Mouse (Mus musculus): Measurements from ENCODE around the gene Il17rb.
A peak's percentile ranks its signal among the peaks of the same experiment; 100 is the strongest.

Gene Il17rb

DNA sequence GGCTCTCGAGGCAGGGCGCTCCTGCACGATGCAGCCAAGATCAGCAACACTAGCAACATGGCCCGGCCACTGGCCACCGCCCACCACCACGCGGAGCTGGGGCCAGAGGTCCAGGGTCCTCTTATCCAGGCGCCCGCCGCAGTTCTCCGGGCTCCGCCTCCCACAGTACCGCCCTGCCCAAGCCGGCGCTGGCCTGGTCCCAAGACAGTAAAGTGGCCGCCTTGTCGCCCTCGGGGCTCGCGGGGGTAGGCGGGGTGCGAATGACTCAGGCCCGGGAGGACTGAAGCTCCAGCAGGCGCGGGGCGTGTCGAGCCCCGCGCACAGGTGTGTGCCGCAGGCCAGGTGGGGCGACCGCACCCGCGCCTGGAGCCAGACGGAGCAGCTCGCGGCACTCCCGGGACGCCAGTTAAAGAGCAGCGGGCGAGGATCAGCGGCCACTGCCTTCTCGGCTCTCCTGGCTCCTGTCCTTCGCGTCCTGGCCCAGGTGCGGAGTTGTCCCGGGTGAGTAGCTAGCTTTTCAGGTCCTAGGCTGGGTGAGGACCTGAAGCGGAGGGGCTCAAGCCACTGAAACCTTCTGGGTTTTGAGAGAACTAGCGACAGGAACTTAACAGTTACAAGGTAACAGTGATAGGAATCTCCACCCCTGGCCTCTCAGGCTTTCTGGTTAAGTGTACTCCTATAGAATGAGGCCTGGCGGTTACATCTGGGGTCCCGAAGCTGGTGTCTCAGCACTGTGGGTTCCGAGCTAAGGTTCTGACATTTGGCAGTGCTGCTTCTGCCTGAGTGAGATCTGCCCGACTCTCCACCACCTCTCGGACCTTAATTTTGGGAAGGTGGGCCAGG lies at the start of gene Il17rb, which contains the start of gene Chdh:
Il17rb (minus strand) TSS at position 164 of the 843 bp plus-strand sequence.
Chdh (plus strand) TSS at position 291 of the 843 bp plus-strand sequence.
- peak; percentile 90 for DNase-seq

DNA sequence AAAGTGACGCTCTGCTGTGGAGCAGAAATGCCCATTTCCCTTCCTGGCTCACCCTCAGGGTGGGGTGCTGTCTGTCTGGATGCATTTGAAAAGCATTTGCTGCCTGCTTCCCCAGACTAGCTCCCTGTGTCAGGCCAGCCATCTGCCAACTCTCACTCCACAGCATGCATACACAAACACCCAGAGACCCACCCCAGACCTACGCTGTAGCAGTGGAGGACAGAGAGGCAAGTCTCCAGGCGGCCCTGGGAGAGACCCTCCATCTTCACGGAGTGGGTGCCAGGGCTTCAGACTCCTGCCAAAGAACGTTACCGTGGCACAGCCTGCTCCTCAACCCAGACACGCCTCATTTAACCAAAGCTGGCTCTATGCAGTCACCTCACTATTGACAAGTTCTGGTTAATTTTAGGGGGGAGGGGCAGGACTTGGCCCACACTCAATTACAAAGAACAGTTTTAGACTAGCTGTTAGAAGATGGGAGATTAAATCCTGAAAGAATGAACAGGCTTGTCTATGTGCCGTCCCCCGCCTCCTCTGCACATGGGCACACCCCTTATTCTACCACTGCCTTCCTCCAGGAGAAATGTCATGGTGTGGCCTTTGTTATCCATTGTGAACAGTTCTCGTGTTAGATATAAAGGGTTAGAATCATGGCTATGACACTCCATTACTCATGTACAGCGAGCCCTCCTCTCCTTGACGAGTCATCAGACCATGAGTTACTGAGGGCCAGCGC lies 47.5 kb upstream of the Il17rb start:
- no peak for DNase-seq

DNA sequence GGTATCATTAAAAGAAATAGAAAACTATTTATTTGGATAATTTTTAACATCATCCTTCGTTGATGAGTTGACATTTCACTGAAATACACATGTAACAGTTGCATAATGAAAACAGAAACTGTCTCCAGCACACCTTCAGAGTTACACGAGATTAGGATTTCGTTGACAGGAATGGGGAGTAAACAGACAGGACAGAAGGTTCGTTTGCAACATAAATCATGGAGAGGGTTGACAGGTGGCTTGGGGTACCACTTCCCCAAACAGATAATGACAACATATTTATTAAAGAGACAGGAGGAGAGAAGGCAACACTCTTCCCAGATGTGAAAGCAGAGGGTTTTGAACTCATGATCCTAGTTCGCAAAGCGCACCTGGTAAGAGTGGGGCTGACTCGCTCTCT lies 46.2 kb upstream of the Il17rb start:
- DNase-seq = no peak

DNA sequence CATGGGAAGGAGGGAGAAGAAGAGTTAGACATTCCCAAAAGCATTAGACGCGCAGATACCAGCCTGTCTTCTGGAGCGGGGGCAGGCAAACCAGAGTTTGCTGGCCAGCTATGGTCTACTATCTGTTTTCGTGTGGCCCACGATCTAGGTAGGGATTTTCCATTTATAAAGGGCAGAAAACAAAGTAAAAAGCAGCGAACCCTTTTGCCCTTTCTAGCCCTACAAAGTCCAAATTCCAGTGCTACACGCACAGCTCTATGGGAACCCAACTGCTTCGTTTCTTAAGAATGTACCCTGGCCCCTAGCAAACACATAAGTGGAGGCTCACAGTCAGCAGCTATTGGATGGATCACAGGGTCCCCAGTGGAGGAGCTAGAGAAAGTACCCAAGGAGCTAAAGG lies 41.6 kb upstream of the Il17rb start:
- no peak for DNase-seq

DNA sequence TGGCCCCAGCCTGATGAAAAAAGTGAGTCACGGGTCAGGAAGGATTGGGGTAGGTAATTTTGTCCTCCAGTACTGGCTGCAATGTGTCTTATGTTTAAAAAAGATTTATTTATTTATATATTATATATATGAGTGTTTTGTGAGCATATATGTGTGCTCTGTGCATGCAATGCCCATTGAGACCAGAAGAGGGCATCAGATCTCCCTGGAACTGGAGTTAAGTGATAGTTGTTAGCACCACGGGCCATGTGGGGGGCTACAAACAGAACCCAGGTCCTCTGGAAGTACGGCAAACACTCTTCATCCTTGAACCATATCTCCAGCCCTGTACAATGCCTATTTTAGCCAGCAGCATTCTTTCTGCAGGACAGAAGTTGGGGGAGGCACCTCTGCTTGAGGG lies 39.4 kb upstream of the Il17rb start:
- DNase-seq = no peak

DNA sequence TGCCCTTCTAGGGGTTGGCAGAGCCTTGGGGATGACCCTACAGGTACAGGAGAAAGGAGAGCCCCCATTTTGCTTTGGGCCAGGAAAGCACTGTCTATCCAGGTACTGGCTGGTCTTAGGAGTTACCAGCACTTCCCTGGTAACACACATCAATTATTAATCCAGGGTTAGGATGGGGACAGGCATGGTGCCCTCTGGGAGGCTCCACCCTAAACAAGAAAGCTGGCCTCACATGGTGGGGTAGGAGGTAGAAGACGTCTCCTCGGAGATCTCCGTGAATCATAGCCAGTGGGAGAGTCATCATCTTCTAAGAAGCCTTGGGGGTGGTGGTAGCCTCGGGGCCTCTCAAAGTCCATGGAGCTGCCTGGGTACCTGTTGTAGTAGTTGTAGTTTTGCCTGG lies 38.3 kb upstream of the Il17rb start:
- peak; percentile 48 for DNase-seq

DNA sequence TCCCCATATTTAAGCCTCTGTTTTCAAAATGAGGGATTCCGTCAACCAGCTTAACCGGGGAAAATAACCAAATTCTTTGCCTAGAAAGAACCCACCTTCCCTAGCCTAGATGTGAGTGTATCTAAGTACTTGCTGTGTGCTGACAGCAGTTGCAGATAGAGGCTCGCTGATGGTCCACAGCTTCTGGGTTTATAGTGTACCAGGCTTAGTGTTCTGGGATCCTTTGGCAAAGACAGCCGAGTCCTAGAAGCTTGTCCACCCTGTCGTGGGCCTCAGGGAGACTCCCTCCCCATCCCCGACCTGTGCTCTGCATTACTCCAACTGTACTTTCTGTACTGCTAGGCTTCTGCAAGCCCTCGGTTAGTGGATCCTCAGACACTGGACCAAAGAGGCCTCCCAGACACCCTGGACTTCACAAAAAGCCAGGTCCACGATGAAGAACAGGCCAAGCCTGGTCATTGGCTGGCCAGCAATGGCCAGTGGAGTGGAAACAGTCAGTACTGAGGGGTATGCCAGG lies 37.1 kb upstream of the Il17rb start:
- DNase-seq = no peak

DNA sequence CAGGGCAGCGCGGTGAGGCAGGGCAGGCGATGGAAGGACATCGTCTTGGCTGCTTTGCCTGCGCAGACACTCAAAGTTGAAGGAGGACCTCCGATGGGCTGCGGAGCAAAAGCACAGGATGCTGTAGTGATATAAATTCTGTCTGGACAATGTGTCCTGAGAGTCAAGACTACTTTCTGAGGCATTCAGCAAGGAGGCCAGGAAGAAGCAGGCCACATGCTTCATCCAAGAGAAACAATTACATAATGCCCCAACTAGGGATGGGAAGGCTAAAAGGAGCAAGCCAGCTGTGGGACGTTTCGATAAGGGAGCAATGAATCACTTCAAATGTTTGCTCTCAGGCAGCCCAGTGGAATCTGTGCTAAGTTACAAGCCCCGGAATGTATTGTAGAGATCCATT lies 36.5 kb upstream of the Il17rb start:
- no peak for DNase-seq

DNA sequence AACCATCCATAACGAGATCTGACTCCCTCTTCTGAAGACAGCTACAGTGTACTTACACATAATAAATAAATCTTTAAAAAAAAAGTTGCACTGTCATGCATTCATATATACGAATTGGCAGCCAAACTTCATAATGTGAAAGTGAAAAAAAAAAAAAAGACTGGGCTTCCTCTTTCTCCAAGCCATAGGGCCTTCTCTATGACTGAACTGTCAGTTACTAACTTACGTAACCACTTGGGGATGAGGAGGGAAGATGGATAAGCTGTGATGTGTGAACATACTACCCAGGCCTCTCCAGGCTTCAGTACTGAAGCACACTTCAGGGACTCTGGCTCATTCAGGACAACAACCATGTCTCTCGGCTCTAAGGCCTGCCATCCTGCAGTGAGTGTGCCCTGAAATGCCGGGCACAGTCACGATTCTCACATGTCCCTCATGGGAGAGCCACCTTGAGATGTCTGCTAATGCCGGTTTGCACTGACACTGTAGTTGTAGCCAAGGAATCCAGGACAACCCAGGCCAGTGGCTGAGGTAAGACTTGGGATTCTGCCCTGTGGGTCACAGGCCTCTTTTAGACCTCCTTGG lies 34.8 kb upstream of the Il17rb start:
- DNase-seq = no peak

DNA sequence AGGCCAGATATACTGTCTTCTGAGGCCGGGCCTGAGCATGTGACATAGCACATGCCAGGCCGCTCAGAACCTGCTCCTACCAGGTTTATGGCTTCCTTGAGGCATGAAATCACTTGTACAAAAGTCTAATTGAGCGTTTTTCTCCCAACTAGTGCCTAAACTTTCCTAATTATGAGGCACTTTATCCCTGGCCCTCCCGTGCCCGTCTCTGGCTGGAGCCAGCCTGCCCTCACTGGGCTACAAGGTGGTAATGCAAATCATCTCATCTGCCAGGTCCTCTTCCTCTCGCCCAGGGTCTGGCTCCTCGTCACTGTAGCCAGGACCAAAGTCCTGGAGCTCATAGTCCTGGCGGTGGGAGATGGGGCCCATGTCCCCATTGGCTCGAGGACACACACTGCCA lies 33.1 kb upstream of the Il17rb start:
- no peak for DNase-seq

DNA sequence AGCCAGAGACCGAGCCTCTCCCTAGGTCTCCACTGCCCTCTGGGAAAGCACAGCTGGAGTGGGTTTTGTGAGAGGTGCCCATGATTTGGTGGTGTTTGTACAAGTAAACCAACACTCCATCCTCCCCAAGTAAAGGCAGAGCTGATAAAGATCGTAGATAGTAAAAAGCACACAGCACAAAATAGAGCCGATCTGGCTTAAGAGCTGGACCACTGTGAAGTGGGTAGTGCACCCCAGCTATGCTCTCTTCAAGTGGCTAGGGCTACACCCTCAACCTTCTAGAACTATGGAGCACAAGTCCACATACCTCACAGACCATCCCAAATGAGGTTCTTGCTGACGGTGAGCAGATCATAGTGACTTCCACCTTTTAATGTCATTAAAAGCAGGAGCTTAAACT lies 30.7 kb upstream of the Il17rb start:
- no peak for DNase-seq

DNA sequence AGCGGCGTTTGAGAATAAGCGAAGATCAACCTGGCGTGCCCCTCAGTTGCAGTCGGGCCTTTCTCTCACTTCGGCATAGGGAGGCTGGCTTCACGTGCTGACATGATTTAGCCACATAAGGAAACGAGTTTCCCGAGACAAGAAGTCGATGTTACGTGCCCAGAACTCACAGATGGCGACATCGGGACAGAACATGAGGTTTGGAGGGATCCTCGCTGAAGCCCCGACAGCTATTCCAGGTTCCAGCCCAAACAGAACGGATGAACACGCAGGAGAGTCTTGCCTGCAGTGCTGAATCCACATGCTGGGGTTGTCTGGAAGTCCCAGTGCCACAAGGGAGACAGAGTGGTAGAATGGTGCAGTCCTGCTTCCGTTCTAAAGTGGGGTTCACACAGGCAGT lies 29.7 kb upstream of the Il17rb start:
- no peak for DNase-seq

DNA sequence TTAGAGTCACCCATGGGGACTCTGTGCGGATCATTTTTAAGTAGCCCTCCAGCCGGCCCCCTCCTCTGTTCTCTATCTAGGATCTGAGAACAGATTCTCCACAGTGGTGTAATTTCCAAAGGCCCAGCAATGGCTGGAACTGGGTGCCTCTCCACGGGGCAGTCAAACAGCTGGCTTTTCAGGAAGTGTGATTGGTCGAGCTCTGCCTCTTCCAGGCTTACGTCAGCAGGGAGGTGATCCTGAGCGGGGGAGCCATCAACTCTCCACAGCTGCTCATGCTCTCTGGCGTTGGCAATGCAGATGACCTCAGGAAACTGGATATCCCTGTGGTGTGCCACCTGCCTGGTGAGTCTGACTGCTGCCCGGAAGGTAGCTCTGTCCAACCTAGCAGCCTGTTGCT lies 24.7 kb upstream of the Il17rb start:
- DNase-seq = no peak

DNA sequence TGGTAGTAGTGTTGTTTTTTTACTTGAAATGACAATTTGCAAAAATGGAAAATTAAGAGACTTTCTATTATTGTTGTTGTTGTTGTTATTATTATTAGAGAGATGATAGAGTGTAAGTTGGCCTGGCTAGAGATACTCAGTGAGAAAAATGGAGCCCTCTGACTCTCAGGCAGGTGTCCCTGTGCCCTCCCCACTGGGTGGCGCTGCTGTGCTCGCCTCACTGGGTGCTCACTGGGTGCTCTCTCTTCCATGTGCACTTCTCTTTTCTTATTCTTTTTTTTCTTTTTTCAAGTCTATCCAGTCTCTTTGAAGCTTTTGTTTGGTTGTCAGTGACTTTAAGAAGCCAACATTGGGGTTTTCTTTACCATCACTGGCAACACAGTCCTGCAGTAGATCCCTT lies 18.7 kb upstream of the Il17rb start:
- DNase-seq = no peak

DNA sequence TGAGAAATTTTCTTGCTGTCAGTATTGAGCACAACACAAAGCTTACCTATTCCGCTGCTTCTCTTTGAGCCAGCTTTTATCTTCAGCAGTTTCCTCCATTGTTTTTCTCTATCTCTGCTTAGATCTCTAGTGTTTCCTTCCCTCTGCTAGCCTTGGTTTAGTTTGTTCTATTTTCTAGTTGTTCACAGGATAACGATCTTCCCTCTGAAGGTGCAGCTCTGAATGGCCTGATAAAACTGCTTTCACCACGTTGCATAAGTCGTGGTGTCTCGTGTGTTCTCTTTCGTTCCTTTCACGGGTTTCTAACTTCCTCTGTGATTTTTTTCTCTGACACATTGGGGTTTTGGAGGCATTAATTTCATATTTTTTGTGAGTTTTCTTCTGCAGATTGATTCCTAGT lies 15.7 kb upstream of the Il17rb start:
- no peak for DNase-seq

DNA sequence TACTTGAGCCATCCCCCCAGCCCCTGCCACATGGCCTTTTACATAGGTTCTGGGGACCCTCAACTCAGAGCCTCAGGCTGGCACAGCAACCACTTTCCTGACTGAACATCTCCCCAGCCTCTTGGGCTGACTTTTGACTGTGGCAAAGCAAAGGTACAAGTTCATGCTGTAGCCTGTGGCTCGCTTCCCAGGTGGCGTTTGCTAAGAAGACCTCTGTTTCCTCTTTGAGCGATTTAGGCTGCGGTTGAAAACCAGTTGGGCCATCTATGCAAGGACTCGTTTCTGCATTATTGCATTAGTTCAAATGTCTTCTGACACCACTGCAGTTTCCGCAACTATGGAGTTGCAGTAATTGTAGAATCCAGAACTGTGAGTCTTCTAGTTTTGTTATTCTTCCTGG lies 13.8 kb upstream of the Il17rb start:
- no peak for DNase-seq

DNA sequence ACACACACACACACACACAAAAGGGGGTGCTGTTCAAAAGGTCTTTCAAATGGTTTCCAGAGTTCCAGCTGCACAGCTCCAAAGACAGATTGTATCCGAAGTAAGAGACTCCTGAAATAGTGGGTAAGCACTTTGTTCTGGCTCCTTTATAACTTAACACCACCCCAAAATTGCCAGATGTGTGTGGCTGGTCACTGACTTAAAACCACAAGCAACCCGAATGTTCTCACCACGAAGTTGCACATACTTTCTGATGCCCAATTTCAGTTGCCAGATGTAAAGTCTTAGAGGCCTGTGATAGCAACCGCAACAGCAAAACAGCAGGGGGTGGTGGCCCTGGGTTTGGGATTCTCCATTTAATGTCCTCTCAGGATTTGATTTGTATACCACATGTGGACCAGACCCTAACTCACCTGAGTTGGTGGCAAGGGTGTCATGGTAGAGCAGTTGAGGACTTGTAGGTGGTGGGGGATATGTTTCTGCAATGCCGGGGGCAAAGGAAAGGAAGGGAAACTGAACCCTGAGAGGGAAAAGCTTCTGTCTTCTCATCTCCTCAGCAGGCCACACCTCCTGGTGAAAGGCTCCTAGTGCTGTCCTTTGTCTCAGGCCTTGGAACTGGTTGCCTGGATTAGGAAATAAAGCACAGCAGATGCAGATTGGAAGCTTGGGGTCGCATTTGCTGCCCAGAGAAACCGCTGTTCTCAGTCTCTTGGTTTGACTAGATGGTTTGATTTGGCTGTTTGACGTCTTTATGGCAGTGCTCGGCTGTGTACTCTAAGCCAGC lies 11.3 kb upstream of the Il17rb start:
- no peak for DNase-seq

DNA sequence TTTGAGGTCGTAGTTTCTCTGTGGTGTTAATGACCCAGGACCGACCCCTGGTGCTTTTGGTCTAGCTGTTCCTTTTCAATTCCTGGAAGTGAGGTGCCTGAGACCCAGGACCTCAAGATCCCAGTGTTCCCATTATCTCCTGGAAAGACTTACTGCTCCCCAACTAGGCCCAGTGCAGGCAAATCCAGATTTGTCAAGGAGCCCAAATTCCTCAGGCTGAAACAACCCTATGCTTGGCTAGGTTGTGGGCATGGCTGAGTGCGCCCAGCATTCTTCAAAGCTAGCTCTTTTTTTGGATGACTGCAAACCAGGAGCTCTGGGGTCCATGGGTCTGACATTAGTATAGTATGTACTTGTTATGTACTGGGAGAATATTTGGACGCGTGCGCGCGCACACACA lies 10.7 kb upstream of the Il17rb start:
- peak; percentile 69 for DNase-seq

DNA sequence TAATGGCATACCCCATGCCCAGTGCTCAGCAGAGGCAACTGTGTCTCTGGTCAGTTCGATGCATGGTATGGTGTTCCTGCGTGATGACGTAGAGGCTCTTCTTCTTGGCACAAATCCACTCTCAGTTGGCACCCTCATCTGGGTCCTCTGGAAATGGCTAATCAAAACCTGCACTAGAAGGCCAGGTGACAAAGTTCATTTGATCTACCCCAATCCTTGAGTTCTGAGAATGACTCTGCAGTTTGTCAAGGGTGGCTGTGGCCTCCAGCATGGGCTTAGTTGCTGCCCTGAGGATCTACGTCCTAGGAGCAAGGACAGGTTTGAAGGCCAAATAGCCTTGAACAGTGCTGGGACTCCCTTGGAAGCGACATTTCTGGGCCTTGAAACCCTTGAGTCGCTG lies 10.2 kb upstream of the Il17rb start:
- DNase-seq = peak; percentile 50

DNA sequence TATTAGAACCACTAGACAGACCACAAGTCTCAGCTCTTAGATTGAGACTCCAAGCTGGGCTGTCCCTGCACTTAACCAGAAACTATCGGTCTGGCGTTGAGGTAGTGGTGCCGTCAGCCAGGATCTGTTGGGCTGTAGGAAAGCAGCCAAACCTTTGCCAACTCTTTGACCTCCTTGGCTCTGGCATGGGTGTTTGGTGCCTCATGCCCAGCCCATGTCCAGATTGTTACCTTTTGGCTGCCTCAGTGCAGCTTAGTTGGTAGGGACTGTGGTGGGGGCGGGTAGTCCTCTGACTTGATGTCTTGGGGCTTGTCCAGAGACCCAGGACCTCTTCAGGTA lies 9.7 kb upstream of the Il17rb start:
- DNase-seq = peak; percentile 64

DNA sequence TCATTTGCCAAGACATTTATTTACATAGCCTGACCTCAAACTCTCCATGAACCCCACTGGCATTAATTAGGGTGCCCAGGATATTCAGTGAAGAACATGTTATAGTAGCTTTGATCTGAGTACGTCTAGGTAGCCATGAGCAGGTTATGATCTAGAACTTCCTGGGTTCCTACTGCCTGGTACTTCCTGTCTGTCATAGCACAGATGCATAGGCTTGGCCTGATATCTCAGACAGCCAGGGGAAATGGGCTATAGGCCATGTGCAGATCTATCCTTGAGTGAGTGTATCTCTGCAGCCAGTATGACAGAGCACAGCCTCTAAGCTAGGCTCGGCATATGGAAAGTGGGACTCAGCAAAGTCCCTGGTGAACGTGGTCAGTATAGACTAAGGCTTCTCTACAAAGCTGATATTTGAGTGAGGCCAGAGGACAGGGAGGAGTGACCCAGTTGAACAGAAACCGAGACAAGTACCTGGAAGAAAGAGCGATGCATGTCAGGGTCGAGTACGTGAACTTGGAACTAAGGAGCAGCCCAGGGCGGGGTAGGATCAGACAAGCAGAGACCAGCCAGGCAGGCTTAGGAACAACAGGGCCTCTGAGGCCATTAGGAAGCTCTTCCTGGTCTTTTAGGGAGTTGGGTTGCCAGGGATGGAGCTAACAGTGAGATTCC lies 9.2 kb upstream of the Il17rb start:
- DNase-seq = no peak

DNA sequence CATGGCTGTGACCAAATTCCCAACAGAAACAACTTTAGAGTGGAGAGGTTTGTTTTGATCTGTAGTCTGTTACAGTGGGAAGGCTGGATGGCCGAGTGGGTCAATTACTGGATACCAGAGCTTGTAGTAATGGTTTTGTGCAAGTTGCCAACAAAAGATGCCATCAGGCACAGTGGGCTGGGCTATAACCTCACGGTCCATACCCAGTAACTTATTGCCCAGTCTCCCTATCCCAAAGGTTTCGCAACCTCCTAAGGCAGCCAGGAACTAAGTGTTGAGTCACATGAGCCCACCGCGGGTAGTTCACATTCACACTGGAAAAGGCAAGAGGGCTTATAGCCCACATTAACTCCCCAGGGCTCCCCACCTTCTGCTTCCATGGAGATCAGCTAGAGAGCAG lies 8.0 kb upstream of the Il17rb start:
- no peak for DNase-seq

DNA sequence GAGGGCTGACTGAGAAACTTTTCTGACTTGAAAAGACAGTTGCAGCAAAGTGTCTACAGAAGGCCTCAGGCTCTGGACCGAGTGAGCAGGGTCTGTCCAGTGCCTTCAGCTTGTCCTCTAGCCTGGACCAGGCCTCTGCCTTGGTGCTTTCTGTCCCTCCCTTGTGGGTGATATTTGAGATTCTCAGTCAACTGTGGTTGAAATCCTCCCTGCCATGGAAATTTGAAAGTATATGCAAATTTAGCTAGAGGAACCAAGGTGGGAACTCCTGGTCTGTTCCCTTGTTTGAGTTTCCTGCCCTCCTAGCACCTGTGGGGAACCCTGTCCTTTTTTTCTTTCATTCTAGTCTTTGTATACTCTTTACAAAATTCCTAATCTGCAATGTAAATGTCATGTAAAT lies 6.3 kb upstream of the Il17rb start:
- no peak for DNase-seq
